Mouse (Mus musculus): Measurements from ENCODE around the gene Nkd1.

Gene Nkd1

GRCm38 (mm10) chr8:88576351-88577142 lies 55.4 kb downstream of the Nkd1 start:
- no peak for DNase-seq (ENCODE audit: low spot score)

GRCm38 (mm10) chr8:88577666-88578065 lies 56.5 kb downstream of the Nkd1 start:
- DNase-seq (ENCODE audit: low spot score) = no peak

GRCm38 (mm10) chr8:88578413-88579175 lies 57.4 kb downstream of the Nkd1 start:
- DNase-seq (ENCODE audit: low spot score) = no peak

DNA sequence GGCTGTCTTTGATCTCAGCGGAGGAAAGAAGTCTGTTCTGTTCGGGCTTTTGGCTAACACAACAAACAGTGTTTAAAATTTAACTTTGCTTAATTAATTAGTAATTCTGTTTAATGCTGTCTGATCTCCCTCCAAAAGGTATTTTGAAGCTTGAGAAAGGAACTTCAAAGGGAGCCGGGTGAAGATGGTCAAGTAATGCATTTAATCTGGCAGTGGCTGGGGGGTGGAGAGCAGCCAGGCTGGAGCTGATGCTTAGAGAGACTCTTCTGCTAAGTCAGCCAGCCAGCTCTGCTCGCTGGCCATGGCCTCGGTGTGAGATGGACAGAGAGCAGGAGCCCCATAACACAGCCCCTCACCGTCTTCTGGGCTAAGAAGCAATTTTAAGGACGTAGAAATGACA lies 58.1 kb downstream of the Nkd1 start:
- no peak for DNase-seq (ENCODE audit: low spot score)

GRCm38 (mm10) chr8:88579668-88580330 lies 58.6 kb downstream of the Nkd1 start:
- DNase-seq (ENCODE audit: low spot score) = no peak

DNA sequence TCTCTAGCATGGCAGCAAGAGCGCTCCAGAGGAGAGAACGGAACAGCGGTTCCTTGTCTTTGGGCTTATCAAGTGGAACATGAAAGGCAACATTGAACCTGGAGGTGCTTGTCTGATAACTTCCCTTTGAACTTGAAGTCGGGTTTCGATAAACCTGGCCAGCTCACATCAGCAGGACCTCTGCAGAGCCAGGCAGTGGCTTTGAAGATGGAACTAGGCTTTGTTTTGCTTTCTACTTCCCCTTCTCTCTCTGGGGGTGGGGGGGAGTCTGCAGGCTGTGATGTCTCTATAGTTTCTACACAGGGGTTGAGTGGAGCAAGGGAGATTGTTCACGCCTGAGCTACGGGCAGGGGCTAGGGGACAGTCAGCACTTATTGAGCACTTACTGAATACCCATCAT lies 59.6 kb downstream of the Nkd1 start:
- DNase-seq (ENCODE audit: low spot score) = no peak

DNA sequence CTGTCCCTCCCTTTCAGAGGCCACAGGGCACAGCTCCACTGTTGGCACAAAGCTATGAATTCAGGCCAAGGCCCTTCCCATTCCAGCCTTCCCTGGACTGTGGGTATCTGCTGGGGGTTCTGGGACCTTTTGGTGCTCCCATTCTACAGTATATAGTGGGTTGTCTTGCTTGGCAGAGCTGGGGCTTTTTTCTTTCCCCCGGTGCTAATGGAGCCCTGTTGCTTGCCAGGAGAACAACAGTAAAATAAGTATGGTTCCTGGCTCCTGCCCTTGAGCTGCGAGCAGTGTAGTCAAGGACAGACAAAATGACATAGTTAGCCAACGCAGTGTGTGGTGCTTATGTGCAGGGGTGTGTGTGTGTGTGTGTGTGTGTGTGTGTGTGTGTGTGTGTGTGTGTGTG lies 62.7 kb downstream of the Nkd1 start:
- DNase-seq (ENCODE audit: low spot score) = no peak

DNA sequence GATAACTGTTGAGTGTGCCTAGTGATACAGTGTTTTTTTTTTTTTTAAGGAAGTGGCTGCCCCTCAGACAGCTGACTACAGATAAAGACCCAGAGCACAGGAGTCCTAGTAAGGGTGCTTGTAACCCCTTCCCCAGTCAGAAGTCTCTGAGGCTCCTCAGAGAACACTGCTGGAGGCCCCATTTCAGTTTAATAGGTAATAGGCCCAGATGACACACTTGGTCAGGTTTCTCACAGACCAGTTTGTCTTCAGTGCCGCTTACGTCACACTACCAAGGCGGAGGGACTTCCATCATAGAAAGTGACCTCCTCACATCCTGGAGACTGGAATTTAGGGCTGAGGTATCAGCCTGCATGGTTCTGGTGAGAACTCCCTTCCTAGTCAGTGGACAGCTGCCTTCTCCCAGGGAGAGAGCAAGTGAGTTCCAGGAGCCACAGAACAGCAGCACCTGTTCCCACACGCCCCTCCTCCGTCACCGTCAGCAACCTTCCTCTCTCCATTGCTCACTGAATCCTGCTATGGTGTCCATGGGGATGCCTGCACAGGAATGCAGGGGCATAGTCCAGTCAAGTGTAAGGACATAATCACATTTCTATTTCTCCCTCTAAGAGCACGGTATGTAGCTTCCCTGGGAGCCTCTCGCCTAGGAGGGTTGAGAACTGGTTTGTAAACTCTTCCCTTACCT lies 67.2 kb downstream of the Nkd1 start:
- no peak for DNase-seq (ENCODE audit: low spot score)

GRCm38 (mm10) chr8:88590226-88590625 lies 69.1 kb downstream of the Nkd1 start:
- DNase-seq (ENCODE audit: low spot score) = no peak

DNA sequence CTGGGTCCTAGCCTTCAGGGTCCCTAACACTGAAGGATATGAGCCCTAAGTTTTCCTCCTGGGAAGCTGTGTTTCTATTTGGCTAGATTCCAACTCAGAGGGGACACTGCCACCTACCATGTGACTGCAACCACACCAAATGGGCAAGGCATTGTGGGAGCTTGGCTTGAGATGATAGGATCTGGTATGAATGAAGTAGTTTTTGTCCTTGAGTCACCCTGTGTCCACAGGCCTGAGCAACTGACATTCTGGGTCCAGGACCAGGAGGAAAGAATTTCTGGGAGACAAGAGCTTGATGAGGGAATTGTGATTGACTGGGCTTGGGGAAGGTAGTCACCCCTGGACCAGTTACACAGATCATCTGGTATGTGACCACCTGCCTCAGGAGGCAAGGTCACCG lies 72.8 kb downstream of the Nkd1 start:
- DNase-seq (ENCODE audit: low spot score) = no peak

DNA sequence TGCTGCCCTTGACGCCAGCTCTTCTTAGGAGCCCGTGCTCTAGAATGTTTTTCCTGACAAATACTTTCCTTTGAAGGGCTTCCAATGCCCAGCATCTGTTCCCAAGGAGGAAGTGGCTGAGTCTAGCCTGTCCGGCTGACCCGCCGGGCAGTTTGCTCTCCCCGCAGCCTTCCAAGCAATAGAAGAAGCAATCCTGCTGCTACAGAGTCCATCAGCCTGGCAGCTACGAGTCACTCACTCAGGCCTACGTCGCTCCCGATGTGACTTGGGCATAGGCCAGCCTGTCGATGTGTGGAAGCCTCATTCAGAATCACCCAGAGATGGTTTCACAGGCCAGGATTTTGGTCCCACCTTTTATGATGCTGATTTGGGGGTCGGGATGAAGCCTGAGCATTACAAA lies 74.9 kb downstream of the Nkd1 start:
- DNase-seq (ENCODE audit: low spot score) = no peak

DNA sequence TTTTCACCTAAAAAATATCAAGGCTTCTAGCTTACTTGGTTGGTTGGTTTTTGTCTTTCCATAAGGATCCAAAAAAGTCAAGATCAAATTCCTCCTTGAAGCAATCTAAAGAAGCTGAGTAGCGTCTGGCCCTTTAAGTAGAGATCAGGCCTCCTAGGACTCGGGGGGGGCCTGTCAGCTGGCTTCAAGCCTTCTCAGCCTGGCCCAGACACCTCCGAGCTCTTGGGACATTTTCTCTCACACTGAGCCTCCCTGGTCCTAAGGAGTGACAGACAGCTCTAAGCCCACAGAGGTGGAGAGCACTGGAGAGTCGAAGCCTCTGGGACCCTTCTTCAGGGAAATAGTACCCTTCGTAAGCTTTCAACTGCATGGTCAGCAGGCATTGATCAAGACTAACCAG lies 77.4 kb downstream of the Nkd1 start:
- no peak for DNase-seq (ENCODE audit: low spot score)

DNA sequence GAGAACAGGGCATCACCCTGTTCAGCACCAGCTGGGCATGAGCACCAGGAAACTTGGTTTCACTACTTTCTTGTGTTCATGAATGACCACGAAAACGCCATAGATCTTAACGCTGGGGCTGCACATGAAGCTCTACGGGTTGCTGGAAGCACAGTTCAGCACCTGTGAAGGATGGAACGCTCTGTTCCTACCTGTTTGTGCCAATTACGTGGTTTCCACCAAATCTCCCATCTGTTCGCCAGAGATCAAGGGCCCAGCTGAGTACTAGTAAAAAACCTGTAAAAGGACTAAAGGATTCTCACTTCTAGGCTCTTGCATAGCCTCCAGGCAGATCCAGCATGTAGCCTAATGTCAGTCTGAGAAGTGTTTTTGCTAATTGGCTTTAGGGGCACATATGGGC lies 78.3 kb downstream of the Nkd1 start:
- DNase-seq (ENCODE audit: low spot score) = no peak

GRCm38 (mm10) chr8:88603446-88603989 lies 82.4 kb downstream of the Nkd1 start:
- DNase-seq (ENCODE audit: low spot score) = no peak

GRCm38 (mm10) chr8:88604065-88605038 lies 83.2 kb downstream of the Nkd1 start:
- DNase-seq (ENCODE audit: low spot score) = no peak

DNA sequence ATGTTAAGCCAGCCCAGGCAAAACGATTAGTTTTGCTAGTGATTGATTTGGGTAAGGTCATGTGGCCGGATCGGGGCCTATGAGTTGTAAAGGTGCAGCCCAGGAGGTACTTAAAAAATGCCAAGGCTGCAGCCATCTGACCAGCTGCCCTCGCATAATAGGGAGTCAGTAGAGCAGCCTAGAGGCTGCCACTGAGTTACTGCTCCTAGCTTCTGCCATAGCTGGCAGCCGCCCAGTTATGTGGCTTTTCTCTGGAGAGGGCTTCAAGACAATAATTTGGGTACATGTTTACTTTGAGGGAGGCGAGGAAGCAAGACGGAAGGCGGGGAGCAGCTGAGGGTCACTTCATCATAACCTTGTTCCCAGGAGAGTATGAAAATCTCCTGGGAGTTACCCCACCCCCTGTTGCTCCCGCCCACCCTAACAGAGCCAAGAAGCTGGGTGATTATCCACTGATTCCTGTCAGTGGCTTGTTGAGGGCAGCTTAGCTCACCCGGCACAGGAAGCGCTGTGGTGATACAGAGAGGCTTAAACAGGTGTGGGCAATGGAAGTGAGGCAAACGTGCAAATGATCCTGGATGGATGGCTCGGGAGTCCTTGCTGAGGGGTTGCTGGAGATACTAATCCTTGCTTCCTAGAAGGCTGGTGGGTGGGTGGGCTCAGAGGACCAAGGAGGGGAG lies 84.3 kb downstream of the Nkd1 start:
- no peak for DNase-seq (ENCODE audit: low spot score)

GRCm38 (mm10) chr8:88609036-88609435 lies 87.9 kb downstream of the Nkd1 start:
- no peak for DNase-seq (ENCODE audit: low spot score)

GRCm38 (mm10) chr8:88610271-88610670 lies 89.1 kb downstream of the Nkd1 start:
- no peak for DNase-seq (ENCODE audit: low spot score)

GRCm38 (mm10) chr8:88614981-88615380 lies 93.8 kb downstream of the Nkd1 start:
- no peak for DNase-seq (ENCODE audit: low spot score)

DNA sequence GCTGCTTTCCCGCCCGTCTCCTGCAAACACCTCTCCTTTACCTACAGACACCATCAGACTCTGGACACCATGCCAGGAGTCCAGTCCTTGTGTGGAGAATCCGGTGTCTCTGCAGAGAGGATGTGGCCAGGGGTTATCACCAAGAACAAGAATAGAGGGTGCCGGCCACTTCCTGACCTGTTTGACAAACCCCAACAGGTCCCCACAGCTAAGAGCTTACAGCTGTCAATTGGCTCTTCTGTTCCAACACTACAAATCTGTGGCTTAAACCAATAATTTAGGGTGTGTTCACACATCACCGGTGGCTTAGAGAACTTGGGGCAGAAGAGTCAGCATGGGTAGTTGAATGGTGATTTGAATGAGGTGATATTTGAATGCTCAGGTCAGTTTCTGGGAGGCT lies 97.5 kb downstream of the Nkd1 start:
- no peak for DNase-seq (ENCODE audit: low spot score)
